Mouse (Mus musculus) midbrain, embryonic 14.5 days (tissue): ENCODE results near the gene Dpep1. TPM values are rescaled to one million over a fixed set of nuclear protein-coding genes. Genes with fewer than 3 reads are reported as not detected.
A peak's percentile ranks its signal among the peaks of the same experiment; 100 is the strongest.
"Not testable (repeated sequence)": the region's sequence is repeated elsewhere in the genome, so short reads cannot be mapped to it uniquely, and the experiment has no call there.

Experiments
- ATAC-seq: fragments of 200-750 bp; cut with Nextera tagmentation; 2 replicates; pipeline ENCODE4 v1.8.0; 2017; ENCODE audit warnings: moderate number of reproducible peaks, moderate library complexity; ENCODE audit not compliant: low FRiP score, low TSS enrichment
- DNase-seq: peaks from one replicate; pipeline ENCODE4 v3.0.0-alpha.2; 2015
- H3K27ac ChIP-seq: fragments of 300-500 bp; sonication (generic); replicated peaks from 2 replicates; pipeline ENCODE4 v1.5.1; 2014; ENCODE audit warnings: mild to moderate bottlenecking, low read depth, low read length, moderate library complexity
- H3K27me3 ChIP-seq: fragments of 300-500 bp; sonication (generic); 2 replicates; pipeline ENCODE4 v1.6.1; 2014; ENCODE audit warnings: low read length, control low read depth, mixed read lengths; ENCODE audit not compliant: control insufficient read depth, insufficient read depth
- H3K36me3 ChIP-seq: fragments of 300-500 bp; sonication (generic); 2 replicates; pipeline ENCODE4 v1.6.1; 2014; ENCODE audit warnings: low read length, control low read depth; ENCODE audit not compliant: control insufficient read depth, insufficient read depth
- H3K4me1 ChIP-seq: fragments of 300-500 bp; sonication (generic); 2 replicates; pipeline ENCODE4 v1.6.1; 2014; ENCODE audit warnings: mild to moderate bottlenecking, antibody characterized with exemption, low read length, control low read depth; ENCODE audit not compliant: control insufficient read depth, insufficient read depth
- H3K4me2 ChIP-seq: fragments of 300-500 bp; sonication (generic); 2 replicates; pipeline ENCODE4 v1.6.1; 2014; ENCODE audit warnings: mild to moderate bottlenecking, low read length, moderate library complexity
- H3K4me3 ChIP-seq: fragments of 300-500 bp; sonication (generic); replicated peaks from 2 replicates; pipeline ENCODE4 v1.5.1; 2014; ENCODE audit warnings: low read depth, low read length
- H3K9ac ChIP-seq: fragments of 300-500 bp; sonication (generic); replicated peaks from 2 replicates; pipeline ENCODE4 v1.6.1; 2014; ENCODE audit warnings: mild to moderate bottlenecking, low read length, moderate library complexity
- H3K9me3 ChIP-seq: fragments of 300-500 bp; sonication (generic); 2 replicates; pipeline ENCODE4 v1.6.1; 2016; ENCODE audit warnings: low read length, control low read depth, mixed read lengths; ENCODE audit not compliant: control insufficient read depth
- WGBS: fragments of 180-500 bp; shearing (Covaris S2); extraction: QIAGEN DNeasy Blood & Tissue Kit; methylation state at CpG from one replicate; pipeline ENCODE4 v1.1.7; 2014; 5-methylcytosine and 5-hydroxymethylcytosine counted together
- polyA plus RNA-seq: library from polyadenylated mRNA; unstranded; fragments of >200 nt; fragmentation: Nextera tagmentation; extraction: Ambion mirVana; gene quantifications from 2 replicates; pipeline ENCODE4 v1.2.1, GENCODE M21; 2014

Gene Dpep1
- polyA plus RNA-seq, 1 experiment from 2014 or later = not detected

GRCm38 (mm10) chr8:123197016-123197415 lies 11.0 kb downstream of the Dpep1 start:
- not testable (repeated sequence) for DNase-seq, H3K36me3 ChIP-seq, ATAC-seq, H3K4me1 ChIP-seq, H3K9ac ChIP-seq, H3K9me3 ChIP-seq, H3K27ac ChIP-seq, H3K4me3 ChIP-seq, H3K27me3 ChIP-seq, H3K4me2 ChIP-seq
- 83% methylated on average over 5 of the region's 5 CpGs for WGBS

DNA sequence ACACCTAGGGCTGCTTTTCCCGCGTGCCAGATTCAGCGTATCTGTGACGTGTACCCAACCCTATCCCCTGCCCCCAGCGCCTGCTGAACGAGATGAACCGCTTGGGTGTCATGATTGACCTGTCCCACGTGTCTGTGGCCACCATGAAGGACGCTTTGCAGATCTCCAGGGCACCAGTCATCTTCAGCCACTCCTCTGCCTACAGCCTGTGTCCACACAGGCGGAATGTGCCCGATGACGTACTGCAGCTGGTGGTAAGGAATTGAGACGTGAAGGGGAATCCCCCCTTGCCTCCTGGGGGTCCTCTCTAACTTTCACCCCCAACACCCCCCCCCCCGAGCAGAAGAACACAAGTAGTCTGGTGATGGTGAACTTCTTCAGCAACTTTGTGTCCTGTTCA lies 13.8 kb downstream of the Dpep1 start:
- WGBS = 72% methylated on average over 14 of the region's 14 CpGs
- DNase-seq (no peak), ATAC-seq (no peak)
- H3K4me2 ChIP-seq = no peak overlapping the region
- H3K27ac ChIP-seq = no peak overlapping the region
- no peak overlapping the region for H3K4me3 ChIP-seq
- H3K36me3 ChIP-seq = peaks cover 5% of the 10 kb centered on the region; the same call in 1 of the 2 replicates
- H3K9ac ChIP-seq = no peak overlapping the region
- H3K9me3 ChIP-seq = no peaks in the 10 kb centered on the region
- H3K4me1 ChIP-seq = no peaks in the 10 kb centered on the region
- H3K27me3 ChIP-seq = no peaks in the 10 kb centered on the region

- DNase-seq (peak; percentile 92), ATAC-seq (no peak)
- Histone ChIP-seq H3K9me3 (no peaks in the 10 kb centered on the region), H3K27me3 (no peaks in the 10 kb centered on the region), H3K9ac (no peak overlapping the region), H3K36me3 (peaks cover 23% of the 10 kb centered on the region), H3K4me2 (no peak overlapping the region), H3K4me3 (no peak overlapping the region), H3K27ac (no peak overlapping the region), H3K4me1 (no peaks in the 10 kb centered on the region)
- WGBS = 25% methylated on average over 5 of the region's 5 CpGs
Observed at GRCm38 (mm10) chr8:123202288-123202687, 16.2 kb downstream of the Dpep1 start.

GRCm38 (mm10) chr8:123203571-123203970 lies 17.5 kb downstream of the Dpep1 start:
- WGBS = 86% methylated on average over 3 of the region's 3 CpGs
- Histone ChIP-seq H3K4me2 (no peak overlapping the region), H3K9me3 (no peaks in the 10 kb centered on the region), H3K9ac (no peak overlapping the region), H3K27ac (no peak overlapping the region), H3K4me3 (no peak overlapping the region), H3K27me3 (no peaks in the 10 kb centered on the region), H3K36me3 (peaks cover 36% of the 10 kb centered on the region), H3K4me1 (no peaks in the 10 kb centered on the region)
- no peak for DNase-seq
- no peak for ATAC-seq

DNA sequence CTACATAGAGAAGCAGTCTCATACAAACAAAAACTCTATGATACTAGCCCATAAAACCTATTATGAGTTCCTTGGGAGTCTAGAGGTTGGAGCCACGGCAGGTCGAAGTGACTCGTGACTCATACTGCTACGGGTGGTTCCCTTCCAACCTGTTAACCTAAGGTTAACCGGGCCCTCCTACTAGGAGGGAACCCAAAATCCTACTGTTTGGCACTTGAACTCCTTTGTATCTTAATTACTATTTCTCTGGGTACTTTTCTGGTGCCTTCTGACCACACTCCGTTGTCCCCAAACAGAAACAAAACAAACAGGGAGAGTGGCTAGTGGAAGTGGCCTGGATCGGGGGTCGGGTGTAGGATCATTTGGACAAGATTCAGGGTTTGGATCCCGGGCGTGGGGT lies 25.8 kb downstream of the Dpep1 start:
- ATAC-seq (no peak), DNase-seq (no peak)
- peaks cover 16% of the 10 kb centered on the region for H3K4me1 ChIP-seq
- H3K4me3 ChIP-seq = peak overlapping the region; percentile 94
- WGBS = 52% methylated on average over 10 of the region's 10 CpGs
- peak overlapping the region; percentile 95 for H3K9ac ChIP-seq
- no peaks in the 10 kb centered on the region for H3K27me3 ChIP-seq
- peak overlapping the region; percentile 66 for H3K27ac ChIP-seq
- H3K9me3 ChIP-seq = no peaks in the 10 kb centered on the region
- H3K36me3 ChIP-seq = peaks cover 33% of the 10 kb centered on the region
- peak overlapping the region; percentile 93 for H3K4me2 ChIP-seq

DNA sequence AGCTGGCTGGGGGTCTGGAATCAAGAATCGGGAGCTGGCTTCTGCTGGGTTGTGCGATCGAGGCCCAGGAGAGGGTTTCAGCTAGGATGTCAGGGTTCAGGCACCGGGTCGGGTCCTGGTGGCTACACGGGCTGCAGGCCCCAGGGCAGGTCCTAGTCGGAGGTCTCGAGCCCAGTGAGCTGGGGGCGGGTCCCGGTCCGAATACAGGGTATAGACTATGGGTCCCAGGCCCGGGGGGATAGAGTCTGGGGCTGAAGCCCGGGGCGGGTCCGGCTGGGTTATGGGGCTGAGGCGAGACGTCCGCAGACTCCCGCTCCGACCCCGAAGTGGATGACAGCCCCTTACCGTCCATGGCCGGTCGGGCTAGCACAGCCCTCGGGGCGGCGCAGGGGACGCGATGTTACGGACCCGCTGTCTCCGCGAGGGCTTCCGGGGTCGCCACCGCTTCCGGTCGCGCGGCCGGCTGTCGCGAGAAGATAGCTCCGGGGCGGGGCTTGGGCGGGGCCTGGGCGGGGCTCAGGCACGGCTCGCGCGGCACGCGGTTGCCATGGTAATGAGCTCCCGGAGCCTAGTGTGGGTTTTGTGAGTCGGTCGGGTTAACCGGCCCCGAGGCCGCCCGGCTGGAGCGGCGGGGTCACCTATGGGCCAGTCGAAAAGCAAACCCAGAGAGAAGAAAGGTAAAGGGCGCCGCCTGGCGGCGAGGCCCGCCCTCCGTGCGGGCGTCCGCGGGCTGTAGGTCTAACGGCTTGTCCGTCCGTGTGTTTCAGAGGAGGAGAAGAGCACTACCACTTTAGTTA lies 26.5 kb downstream of the Dpep1 start, which contains the start of the genes Chmp1a and Spata33:
TSS of gene Chmp1a (minus strand) at position 443 of the 797 bp plus-strand sequence.
TSS of gene Spata33 (plus strand) at position 512 of the 797 bp plus-strand sequence.
- DNase-seq (peak; percentile 97), ATAC-seq (peak; percentile 93)
- Histone ChIP-seq H3K36me3 (peaks cover 27% of the 10 kb centered on the region), H3K4me3 (peak within 1 kb of the TSS; percentile 94), H3K27ac (peak within 1 kb of the TSS; percentile 66), H3K4me2 (peak within 1 kb of the TSS; percentile 93), H3K9ac (peak within 1 kb of the TSS; percentile 95), H3K4me1 (peaks cover 16% of the 10 kb centered on the region), H3K27me3 (no peaks in the 10 kb centered on the region), H3K9me3 (no peaks in the 10 kb centered on the region)
- WGBS = under 1% methylated on average over 75 of the region's 76 CpGs

DNA sequence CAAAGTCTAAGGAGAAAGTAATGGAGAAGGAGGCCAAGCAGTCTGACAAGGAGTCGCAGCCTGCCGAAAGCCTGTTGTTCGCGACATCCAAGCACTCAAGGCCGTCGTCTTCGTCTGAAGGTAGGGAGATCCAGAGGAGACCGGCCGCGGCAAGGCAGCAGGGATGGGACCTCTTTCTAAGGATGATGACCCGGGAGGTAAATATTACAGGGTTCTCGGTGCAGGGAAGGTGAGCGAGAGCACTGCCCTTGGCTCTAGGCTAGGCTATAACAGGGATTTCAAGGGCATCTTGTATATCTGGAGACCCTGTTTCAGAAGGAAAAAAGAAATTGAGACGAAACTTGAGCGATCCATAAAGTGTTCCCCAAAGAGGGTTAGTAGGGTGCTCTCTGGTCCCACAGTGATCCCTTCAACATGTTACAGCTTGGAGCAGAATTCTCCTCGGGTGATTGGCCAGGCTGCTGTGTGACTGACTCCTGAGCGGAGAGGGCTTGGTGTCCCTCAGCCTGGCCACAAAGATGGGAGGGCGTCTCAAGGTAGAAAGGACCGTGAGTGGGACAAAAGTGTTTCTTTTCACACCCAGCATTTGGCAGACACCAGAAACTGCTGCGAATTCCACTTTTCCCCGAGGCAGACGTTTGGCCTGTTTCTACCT lies 27.2 kb downstream of the Dpep1 start:
- H3K4me3 ChIP-seq = peak overlapping the region; percentile 94
- H3K9me3 ChIP-seq = no peaks in the 10 kb centered on the region
- no peaks in the 10 kb centered on the region for H3K27me3 ChIP-seq
- H3K27ac ChIP-seq = peak overlapping the region; percentile 61; the same call in 1 of the 2 replicates
- peaks cover 20% of the 10 kb centered on the region for H3K36me3 ChIP-seq
- DNase-seq (no peak), ATAC-seq (0 out of 2 replicates have a peak, but pooled peaks have one; percentile 24)
- WGBS = 18% methylated on average over 22 of the region's 22 CpGs
- H3K9ac ChIP-seq = peak overlapping the region; percentile 95
- peak overlapping the region; percentile 93 for H3K4me2 ChIP-seq
- H3K4me1 ChIP-seq = peaks cover 16% of the 10 kb centered on the region

DNA sequence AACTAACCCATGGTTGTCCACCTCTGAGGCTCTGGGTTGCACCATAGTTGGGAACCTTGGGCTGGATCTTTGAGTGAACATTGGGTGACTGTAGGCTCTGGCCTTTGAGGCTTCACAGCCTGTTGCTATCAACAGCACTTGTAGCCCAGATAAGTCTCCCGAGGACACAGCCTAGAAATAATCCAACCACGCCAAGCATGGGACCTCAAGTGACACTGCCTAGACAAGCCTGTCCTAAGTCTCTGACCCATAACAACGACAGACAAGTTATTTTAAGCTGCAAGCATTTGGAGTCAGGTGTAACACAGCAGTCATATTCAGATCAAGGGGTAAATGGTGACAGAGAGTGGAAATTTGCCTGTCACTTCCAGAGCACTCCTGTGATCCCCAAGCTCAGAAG lies 29.4 kb downstream of the Dpep1 start:
- WGBS = 79% methylated on average over 3 of the region's 3 CpGs
- H3K36me3 ChIP-seq = no peaks in the 10 kb centered on the region
- H3K27me3 ChIP-seq = no peaks in the 10 kb centered on the region
- H3K4me1 ChIP-seq = peaks cover 16% of the 10 kb centered on the region
- H3K9me3 ChIP-seq = no peaks in the 10 kb centered on the region
- no peak overlapping the region for H3K4me2 ChIP-seq
- no peak overlapping the region for H3K9ac ChIP-seq
- ATAC-seq (no peak), DNase-seq (no peak)
- no peak overlapping the region for H3K4me3 ChIP-seq
- H3K27ac ChIP-seq = no peak overlapping the region
